Mouse (Mus musculus) lung, postnatal 10 days (tissue): Measurements from ENCODE around the gene Krtap19-5.

Experiments
- DNase-seq: peaks from one replicate; pipeline ENCODE4 v3.0.0; 2021

The Krtap19-5 gene

DNA sequence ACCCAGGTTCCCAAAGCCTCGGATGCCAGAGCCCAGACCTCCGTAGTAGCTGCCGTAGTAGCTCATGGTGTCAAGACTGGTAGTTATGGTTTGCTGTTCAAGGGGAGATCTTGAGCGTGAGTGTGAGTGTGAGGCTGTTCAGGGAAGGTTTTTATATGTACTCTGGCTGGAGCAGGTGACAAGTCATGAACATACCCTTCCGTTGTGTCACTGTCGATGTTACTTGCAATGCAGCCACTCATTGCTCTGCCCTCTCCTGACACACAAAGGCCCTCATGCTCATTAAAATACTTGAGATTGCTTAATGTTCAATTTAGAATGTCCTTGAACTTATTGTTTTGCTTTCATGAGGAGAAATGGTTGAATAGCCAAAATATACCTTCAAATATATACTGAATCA lies at the start of gene Krtap19-5:
TSS of gene Krtap19-5 (minus strand) at position 101 of the 400 bp plus-strand sequence.
- DNase-seq: no peak

DNA sequence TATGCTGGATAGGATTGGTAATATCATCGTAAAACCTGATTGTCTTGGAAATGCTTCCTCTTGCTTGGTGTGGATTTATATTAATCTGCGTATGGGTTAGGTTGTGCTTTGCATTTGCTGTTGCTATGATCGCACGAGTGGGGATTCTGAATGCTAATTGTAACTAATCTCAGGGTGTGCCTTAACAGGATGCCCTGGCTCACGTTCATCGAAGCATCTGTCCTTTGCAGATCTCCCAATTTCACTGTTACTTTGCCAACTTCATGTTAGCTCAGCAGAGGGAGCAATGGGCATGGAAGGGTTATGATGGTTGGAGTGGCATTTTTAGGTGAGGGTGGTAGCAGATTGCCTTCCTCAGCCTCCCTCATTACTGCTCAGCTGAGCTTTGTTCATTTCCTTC lies 44.8 kb upstream of the Krtap19-5 start:
- DNase-seq: no peak

DNA sequence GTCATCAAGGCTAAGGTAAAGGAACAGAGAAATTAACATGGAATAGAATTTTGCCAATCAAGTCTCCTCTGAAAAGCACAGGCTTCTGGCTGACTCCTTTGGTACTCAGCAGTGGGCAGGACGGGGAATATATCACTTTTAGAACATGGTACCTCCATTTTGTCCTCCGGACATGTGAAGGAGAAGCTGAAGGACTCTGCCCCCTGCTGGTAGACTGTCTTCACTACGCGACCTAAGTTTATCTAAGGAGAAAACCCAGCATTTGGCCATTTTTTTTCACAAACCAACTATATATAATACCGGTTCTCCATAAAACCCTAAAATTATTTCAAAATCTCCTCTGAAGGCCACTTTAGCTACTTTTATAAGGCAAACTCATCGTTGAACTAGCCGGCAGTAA lies 42.0 kb upstream of the Krtap19-5 start:
- no peak for DNase-seq

DNA sequence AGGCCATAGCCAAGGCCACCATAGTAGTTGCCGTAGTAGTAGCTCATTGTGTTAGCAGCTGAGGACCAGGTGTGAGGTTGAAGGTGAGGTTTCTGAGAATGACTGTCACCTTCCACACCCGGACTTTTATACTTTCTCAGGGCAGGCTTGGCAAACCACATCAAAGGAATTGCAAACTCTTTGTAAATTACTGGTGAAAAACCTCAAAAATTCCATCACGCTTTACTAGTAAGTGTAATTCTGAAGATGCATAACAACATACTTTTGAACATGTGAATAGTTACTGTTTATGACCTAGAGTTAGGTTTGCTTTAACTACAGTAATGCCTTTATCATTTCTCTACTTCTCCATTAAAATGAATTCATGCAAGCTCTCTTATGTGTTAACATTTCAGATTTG lies 35.9 kb upstream of the Krtap19-5 start, which contains the start of gene Krtap19-9b:
TSS of gene Krtap19-9b (minus strand) at position 101 of the 400 bp plus-strand sequence.
- no peak for DNase-seq

DNA sequence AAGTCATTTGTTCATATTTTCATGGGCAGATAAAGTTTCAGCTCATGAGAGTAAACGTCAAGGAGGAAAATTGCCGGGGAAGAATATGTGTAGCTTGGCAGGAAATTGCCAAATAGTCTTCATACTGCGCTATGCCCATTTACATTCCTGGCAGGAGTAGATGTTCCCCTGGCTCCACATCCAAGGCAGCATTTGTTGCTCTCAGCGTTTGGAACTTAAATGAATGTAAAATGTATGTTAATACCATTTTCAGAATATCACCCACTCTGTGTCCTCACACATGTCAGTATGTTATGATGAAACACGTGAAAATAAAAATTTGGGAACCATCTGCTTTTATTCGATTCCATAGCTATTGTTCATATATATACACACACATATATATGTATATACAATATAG lies 9.4 kb downstream of the Krtap19-5 start:
- no peak for DNase-seq

- DNase-seq: no peak
Measured at GRCm38 (mm10) chr16:88884989-88885388, 11.3 kb downstream of the Krtap19-5 start, which contains the start of gene Krtap19-4. Gene Krtap19-4, minus strand, starts transcription at chr16:88885089.

GRCm38 (mm10) chr16:88877938-88878337 lies 18.3 kb downstream of the Krtap19-5 start, which contains the start of gene Krtap19-3:
Gene Krtap19-3, minus strand, starts transcription at chr16:88878038.
- no peak for DNase-seq

DNA sequence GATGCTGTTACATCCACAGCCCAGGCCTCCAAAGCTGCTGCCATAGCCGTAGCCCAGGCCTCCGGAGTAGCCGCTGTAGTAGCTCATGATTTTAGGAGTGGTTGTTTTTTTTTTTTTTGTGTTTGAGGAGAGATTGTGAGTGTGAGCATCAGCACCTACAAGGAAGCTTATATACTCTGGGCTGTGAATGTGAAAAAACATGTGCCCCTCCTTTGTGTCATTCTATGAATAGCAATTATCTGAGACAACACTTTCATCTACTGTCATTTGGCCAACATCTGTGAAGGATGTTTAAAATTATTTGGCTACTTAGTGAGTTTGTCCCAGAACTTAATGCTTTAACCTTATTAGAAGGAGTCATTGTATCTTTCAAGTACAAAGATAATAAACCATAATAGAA lies 22.1 kb downstream of the Krtap19-5 start, which contains the start of gene Krtap19-2:
TSS of gene Krtap19-2 (minus strand) at position 101 of the 400 bp plus-strand sequence.
- DNase-seq: no peak

DNA sequence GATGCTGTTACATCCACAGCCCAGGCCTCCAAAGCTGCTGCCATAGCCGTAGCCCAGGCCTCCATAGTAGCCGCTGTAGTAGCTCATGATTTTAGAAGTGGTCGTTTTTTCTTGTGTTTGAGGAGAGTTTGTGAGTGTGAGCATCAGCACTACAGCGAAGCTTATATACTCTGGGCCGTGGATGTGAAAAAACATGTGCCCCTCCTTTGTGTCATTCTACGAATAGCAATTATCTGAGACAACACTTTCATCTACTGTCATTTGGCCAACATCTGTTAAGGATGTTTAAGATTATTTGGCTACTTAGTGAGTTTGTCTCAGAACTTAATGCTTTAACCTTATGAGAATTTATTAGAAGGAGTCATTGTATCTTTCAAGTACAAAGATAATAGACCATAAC lies 26.9 kb downstream of the Krtap19-5 start, which contains the start of gene Krtap19-1:
TSS of gene Krtap19-1 (minus strand) at position 101 of the 400 bp plus-strand sequence.
- DNase-seq: no peak

DNA sequence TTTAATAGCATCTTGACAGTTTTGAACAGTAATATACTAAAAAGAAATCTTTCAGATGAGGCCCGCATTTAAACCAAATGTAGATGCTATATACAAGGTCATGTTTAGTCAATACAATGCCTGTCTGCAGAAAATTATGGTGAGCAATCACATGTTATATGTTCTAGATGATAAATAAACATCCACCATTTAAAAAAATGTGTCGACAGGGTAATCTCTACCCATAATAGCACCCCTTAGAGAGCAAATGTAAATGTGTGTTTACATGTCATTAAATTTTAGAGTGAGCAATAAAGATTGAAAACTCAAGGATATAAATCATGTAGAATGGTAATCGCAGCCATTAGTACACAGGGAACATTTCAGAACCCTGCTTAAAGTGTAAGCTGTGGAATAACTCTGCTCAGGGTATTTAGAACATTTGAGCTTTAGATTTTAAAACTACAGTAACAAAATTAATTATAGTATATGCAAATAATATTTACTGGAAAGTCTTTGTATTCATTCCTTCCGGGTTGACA lies 31.3 kb downstream of the Krtap19-5 start:
- DNase-seq: no peak

GRCm38 (mm10) chr16:88851450-88851849 lies 44.8 kb downstream of the Krtap19-5 start:
- peak; percentile 7 for DNase-seq

- DNase-seq: no peak
Measured at GRCm38 (mm10) chr16:88848558-88848957, 47.7 kb downstream of the Krtap19-5 start.

DNA sequence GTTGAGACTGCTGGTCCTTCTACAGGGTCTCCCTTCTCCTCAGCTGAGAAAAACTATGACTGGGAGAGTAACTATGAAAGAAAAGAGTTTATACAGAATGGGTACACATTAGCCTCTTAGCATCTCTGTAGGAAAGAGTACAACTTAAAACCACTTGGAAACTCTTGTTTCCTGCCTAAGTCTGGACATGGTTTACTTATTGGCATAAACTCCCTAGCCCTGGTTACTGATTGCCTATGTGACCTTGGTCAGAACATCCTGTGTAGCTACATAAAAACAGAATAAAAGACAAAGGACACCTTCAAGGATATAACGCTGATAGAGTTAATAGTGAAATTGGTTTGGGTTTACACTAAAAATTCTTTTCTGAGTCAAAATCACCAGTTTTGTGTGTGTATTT lies 48.9 kb downstream of the Krtap19-5 start:
- DNase-seq: no peak
